Mouse (Mus musculus) lung, adult 2 months (tissue): Measurements from ENCODE around the gene Cnpy1. TPM values are rescaled to one million over a fixed set of nuclear protein-coding genes. Genes with fewer than 3 reads are reported as not detected.

Experiments used
- DNase-seq: peaks from one replicate; pipeline ENCODE4 v3.0.0; 2022
- H3K4me1 ChIP-seq: fragments of 200-500 bp; 2 replicates; pipeline ENCODE4 v1.6.1; 2011; ENCODE audit warnings: low read length; ENCODE audit not compliant: control insufficient read depth, insufficient read depth
- H3K4me3 ChIP-seq: fragments of 200-500 bp; replicated peaks from 2 replicates; pipeline ENCODE3; 2011; ENCODE audit warnings: low read depth, mild to moderate bottlenecking, control low read depth, low read length; ENCODE audit errors: extremely low read depth
- CTCF ChIP-seq: fragments of 200-500 bp; IDR thresholded peaks from 2 replicates; pipeline ENCODE4 v1.5.1; 2011; ENCODE audit warnings: mild to moderate bottlenecking, low read length, control low read depth; ENCODE audit not compliant: insufficient read depth
- POLR2A ChIP-seq: fragments of 200-500 bp; IDR thresholded peaks from 2 replicates; pipeline ENCODE4 v1.6.1; 2011; ENCODE audit warnings: low read depth, mild to moderate bottlenecking, control low read depth, low read length, borderline replicate concordance; ENCODE audit errors: extremely low read depth
- WGBS: fragments of 180-500 bp; shearing (Covaris S2); methylation state at CpG from one replicate; pipeline ENCODE4 v1.1.7; 2018; 5-methylcytosine and 5-hydroxymethylcytosine counted together
- polyA plus RNA-seq: library from polyadenylated mRNA; depleted of rRNA; stranded (reverse); fragments of >200 nt; gene quantifications from 2 replicates; pipeline ENCODE4 v1.2.3, GENCODE M21; 2012

Cnpy1 gene
- polyA plus RNA-seq, 1 experiment: 0.04 TPM

DNA sequence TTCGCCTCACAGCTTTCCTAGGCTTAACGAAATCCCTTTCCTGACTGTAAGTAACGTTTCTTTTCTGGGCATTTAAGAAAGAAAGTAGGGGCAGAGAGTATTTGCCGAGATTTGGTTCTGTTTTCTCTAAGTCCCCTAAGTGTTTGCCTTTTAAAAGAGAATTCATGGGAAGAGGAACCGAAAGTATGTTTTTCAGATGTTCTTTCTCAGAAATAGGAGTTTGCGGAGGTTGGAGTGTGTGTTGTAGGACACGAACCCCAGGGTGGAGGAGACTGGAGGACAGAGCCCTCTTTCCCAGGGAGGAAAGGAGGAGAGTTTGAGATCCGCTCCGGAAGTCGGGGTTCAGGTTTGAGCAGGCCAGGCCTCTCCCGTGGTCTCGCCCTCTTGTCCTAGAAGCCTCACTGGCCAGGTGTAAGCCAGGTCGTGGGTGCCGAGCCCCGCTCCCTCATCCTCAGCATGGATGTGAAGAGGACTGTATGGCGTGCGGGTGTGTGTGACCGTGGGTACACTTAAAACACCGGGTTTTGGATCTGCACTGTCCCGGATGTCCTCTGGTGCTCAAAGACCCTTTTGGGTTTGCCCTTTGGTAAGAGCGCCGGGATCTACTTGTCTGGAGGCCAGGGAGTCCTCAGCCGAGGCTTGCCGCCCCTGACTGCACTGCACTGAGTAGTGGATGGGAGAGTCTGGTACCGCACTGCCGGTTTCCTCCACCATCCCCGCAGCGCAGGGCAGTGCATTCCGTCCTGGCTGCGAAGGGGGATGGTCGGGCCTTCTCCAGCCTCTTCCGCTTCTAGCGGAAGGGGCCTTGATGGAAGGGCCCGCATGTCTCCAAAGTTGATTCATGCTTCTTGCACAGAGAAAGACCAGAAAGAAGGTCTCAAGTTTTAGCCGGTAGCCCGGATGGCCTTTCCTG, 77.1 kb downstream of the Cnpy1 start:
- Histone ChIP-seq H3K4me1 (peaks cover 3% of the 10 kb centered on the region; the same call in 1 of the 2 replicates), H3K4me3 (peak overlapping the region; percentile 8)
- TF ChIP-seq POLR2A (no peak), CTCF (no peak)
- DNase-seq: peak; percentile 11
- 3% methylated on average over 36 of the region's 36 CpGs for WGBS

DNA sequence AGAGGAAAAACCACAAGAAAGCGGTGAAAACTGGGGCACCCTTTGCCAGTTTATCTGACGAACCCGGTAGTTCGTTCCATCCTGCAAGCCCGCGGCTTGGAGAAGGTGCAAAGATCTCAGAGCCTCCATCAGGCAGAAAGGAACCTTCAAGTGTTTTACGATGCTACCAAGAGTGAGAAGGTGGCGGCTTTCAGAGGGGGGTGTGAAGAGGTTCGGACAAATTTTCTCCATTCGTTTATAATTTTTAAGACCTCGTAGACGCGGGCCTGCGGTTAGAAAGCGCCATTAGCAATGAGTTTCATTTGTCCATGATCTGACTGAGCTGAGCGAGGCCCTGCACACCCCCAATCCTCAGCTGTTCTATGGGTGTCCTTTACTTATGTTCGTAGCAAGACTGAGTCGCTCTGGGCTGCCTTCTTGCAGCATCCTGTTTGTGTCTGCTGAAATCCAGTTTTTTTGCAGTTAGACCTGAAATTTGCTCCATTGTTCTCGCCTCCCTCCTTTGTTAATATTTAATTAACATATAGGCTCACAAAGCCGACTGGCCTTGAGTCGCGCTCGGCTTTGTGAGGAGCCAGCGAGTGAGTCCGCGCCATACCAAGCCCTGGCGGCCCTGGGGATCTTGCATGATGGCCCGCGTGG, 77.9 kb downstream of the Cnpy1 start:
- Histone ChIP-seq H3K4me1 (peaks cover 3% of the 10 kb centered on the region; the same call in 1 of the 2 replicates), H3K4me3 (peak overlapping the region; percentile 8)
- 4% methylated on average over 29 of the region's 29 CpGs for WGBS
- no peak for TF ChIP-seq CTCF
- TF ChIP-seq POLR2A: no peak
- DNase-seq: peak; percentile 11

- TF ChIP-seq POLR2A (no peak), CTCF (no peak)
- peak; percentile 37 for DNase-seq
- H3K4me1 ChIP-seq: peaks cover 3% of the 10 kb centered on the region; the same call in 1 of the 2 replicates
- peak overlapping the region; percentile 46 for H3K4me3 ChIP-seq
- WGBS: under 1% methylated on average over 111 of the region's 111 CpGs
Observed at GRCm38 (mm10) chr5:28166256-28167231, 79.1 kb downstream of the Cnpy1 start.

GRCm38 (mm10) chr5:28165358-28166255, 80.0 kb downstream of the Cnpy1 start, which contains the start of gene En2:
Gene En2, plus strand, starts transcription at chr5:28165694.
- WGBS: 2% methylated on average over 106 of the region's 113 CpGs

DNA sequence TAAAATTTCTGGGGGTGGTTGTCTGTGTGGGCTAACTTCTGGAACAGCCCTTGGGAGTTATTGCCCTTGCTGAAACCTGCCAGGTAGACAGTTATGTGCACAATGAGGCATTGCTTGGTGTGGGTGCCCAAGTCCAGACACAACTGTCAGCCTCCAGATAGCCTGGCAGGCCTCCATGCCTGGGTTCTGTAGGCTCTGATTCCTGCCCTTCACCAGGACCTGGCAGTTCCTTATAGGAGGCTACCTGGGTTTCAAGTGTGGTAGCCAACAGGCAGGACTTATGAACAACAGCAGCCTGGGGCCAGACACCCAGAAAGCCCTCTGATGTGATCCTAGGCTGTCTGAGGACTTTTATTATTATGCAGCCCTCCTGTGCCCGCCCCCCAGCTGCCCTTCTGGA, 81.7 kb downstream of the Cnpy1 start:
- Histone ChIP-seq H3K4me1 (peaks cover 3% of the 10 kb centered on the region; the same call in 1 of the 2 replicates), H3K4me3 (no peak overlapping the region)
- no peak for DNase-seq
- TF ChIP-seq CTCF (no peak), POLR2A (no peak)
- 22% methylated on average over 1 of the region's 1 CpGs for WGBS

More at GRCm38 (mm10) chr5:28165358-28166255, 80.0 kb downstream of the Cnpy1 start, which contains the start of gene En2:
- TF ChIP-seq CTCF (no peak), POLR2A (no peak)
- Histone ChIP-seq H3K4me1 (peaks cover 3% of the 10 kb centered on the region; the same call in 1 of the 2 replicates), H3K4me3 (peak within 1 kb of the TSS; percentile 46)
- peak; percentile 14 for DNase-seq

DNA sequence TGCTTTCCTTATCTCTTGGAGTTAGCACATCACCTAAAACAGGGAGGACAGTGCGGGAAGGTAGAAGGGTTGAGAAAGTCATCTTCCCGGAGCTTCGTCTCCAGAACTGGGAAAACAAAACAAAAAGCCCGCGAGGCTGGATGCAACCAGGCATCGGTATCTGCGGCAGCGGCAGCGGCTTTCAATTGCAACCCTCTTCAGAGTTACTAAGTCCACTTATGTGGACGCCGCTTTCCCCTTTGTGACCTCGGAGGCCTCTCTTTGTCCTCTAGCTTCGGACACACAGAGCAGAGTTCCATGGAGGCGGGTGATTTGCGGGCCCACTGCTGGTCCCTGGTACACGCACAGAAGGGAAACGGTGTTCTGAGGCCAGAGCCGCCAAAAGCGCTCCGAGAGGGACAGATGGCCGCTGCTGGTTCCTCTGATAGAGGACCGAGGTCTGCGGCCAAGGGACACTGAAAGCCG, 83.6 kb downstream of the Cnpy1 start:
- peak; percentile 5 for DNase-seq
- TF ChIP-seq CTCF (no peak), POLR2A (no peak)
- Histone ChIP-seq H3K4me3 (no peak overlapping the region), H3K4me1 (peaks cover 3% of the 10 kb centered on the region; the same call in 1 of the 2 replicates)
- WGBS: 1% methylated on average over 24 of the region's 24 CpGs

DNA sequence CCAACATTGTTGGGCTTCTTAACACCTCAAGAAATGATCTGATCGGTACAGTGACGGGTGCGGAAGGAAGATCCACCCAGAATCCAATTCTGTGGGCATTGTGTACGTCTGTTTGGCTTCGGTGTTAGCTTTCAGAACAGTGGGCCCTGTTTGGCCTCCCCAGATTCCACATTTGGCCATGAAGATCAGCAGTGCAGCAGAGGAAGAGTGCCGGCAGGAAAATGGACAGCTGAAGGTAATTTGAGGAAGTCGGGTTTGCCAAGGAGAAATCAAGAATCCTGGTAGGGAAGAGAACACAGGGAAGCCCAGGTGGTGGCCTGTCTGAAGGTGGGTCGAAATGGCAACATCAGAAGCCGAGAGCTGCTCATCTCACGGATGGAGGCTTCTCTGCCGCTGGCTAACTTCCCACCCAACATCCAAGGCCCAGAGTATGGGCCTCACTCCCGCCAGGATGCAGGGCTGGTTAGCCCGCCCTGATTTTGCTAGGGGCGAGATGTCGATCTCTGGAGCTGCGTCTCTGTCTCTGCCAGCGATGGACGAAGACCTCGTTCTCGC, 84.1 kb downstream of the Cnpy1 start:
- Histone ChIP-seq H3K4me1 (peaks cover 3% of the 10 kb centered on the region; the same call in 1 of the 2 replicates), H3K4me3 (no peak overlapping the region)
- TF ChIP-seq POLR2A (no peak), CTCF (no peak)
- 7% methylated on average over 20 of the region's 20 CpGs for WGBS
- DNase-seq: no peak

GRCm38 (mm10) chr5:28159891-28160470, 85.6 kb downstream of the Cnpy1 start:
- H3K4me3 ChIP-seq: no peak overlapping the region
- no peak for TF ChIP-seq POLR2A
- TF ChIP-seq CTCF: no peak
- WGBS: 10% methylated on average over 8 of the region's 8 CpGs
- DNase-seq: no peak
- H3K4me1 ChIP-seq: no peaks in the 10 kb centered on the region; the same call in 1 of the 2 replicates
